Mouse (Mus musculus) midbrain, embryonic 11.5 days (tissue): ENCODE data around the gene Col1a2. TPM values are rescaled to one million over a fixed set of nuclear protein-coding genes. Genes with fewer than 3 reads are reported as not detected.

Source experiments
- ATAC-seq: fragments of 200-750 bp; cut with Nextera tagmentation; 2 replicates; pipeline ENCODE4 v1.8.0; 2017; ENCODE audit warnings: moderate TSS enrichment, moderate library complexity; ENCODE audit not compliant: low FRiP score
- DNase-seq: peaks from one replicate; pipeline ENCODE4 v3.0.0; 2015; ENCODE audit warnings: low spot score; ENCODE audit errors: missing footprints
- H3K27ac ChIP-seq: fragments of 300-500 bp; sonication (generic); 2 replicates; pipeline ENCODE4 v1.5.1; 2014; ENCODE audit warnings: low read depth, low read length
- H3K27me3 ChIP-seq: fragments of 300-500 bp; sonication (generic); 2 replicates; pipeline ENCODE4 v1.6.1; 2014; ENCODE audit warnings: mild to moderate bottlenecking, low read length, moderate library complexity, mixed read lengths; ENCODE audit not compliant: control insufficient read depth, insufficient read depth
- H3K36me3 ChIP-seq: fragments of 300-500 bp; sonication (generic); 2 replicates; pipeline ENCODE4 v1.6.1; 2014; ENCODE audit warnings: mild to moderate bottlenecking, low read length, moderate library complexity, mixed read lengths; ENCODE audit not compliant: control insufficient read depth, insufficient read depth
- H3K4me1 ChIP-seq: fragments of 300-500 bp; sonication (generic); 2 replicates; pipeline ENCODE4 v1.6.1; 2014; ENCODE audit warnings: low read length; ENCODE audit not compliant: control insufficient read depth, insufficient read depth
- H3K4me2 ChIP-seq: fragments of 300-500 bp; sonication (generic); 2 replicates; pipeline ENCODE4 v1.6.1; 2014; ENCODE audit warnings: mild to moderate bottlenecking, moderate library complexity
- H3K4me3 ChIP-seq: fragments of 300-500 bp; sonication (generic); 2 replicates; pipeline ENCODE4 v1.5.1; 2014; ENCODE audit warnings: low read depth, low read length
- H3K9ac ChIP-seq: fragments of 300-500 bp; sonication (generic); 2 replicates; pipeline ENCODE4 v1.6.1; 2014; ENCODE audit warnings: low read length
- H3K9me3 ChIP-seq: fragments of 300-500 bp; sonication (generic); 2 replicates; pipeline ENCODE4 v1.6.1; 2016; ENCODE audit warnings: low read length; ENCODE audit not compliant: control insufficient read depth
- WGBS: fragments of 180-500 bp; shearing (Covaris S2); extraction: QIAGEN DNeasy Blood & Tissue Kit; methylation state at CpG from one replicate; pipeline ENCODE4 v1.1.7; 2014; 5-methylcytosine and 5-hydroxymethylcytosine counted together
- polyA plus RNA-seq: library from polyadenylated mRNA; unstranded; fragments of >200 nt; fragmentation: Nextera tagmentation; extraction: Ambion mirVana; gene quantifications from 2 replicates; pipeline ENCODE4 v1.2.1, GENCODE M21; 2014

The Col1a2 gene
- polyA plus RNA-seq, 1 experiment from 2014 or later: 144 TPM

GRCm38 (mm10) chr6:4488349-4488748 is 16.3 kb upstream of the Col1a2 start:
- Histone ChIP-seq H3K27me3 (no peaks in the 10 kb centered on the region), H3K9me3 (no peaks in the 10 kb centered on the region), H3K4me1 (no peaks in the 10 kb centered on the region; the same call in 1 of the 2 replicates), H3K4me2 (no peak overlapping the region), H3K36me3 (no peaks in the 10 kb centered on the region), H3K4me3 (no peak overlapping the region), H3K9ac (no peak overlapping the region), H3K27ac (no peak overlapping the region)
- ATAC-seq (no peak), DNase-seq (peak; percentile 81)
- 7% methylated on average over 1 of the region's 1 CpGs for WGBS

- no peak for ATAC-seq
- Histone ChIP-seq H3K27me3 (no peaks in the 10 kb centered on the region), H3K9ac (no peak overlapping the region), H3K4me2 (no peak overlapping the region), H3K36me3 (no peaks in the 10 kb centered on the region), H3K9me3 (no peaks in the 10 kb centered on the region), H3K4me3 (no peak overlapping the region), H3K4me1 (no peaks in the 10 kb centered on the region; the same call in 1 of the 2 replicates), H3K27ac (no peak overlapping the region)
- WGBS: 77% methylated on average over 1 of the region's 1 CpGs
- DNase-seq: peak; percentile 75
Measured at GRCm38 (mm10) chr6:4488966-4489365, 15.6 kb upstream of the Col1a2 start.

GRCm38 (mm10) chr6:4489366-4490245 is 15.0 kb upstream of the Col1a2 start:
- WGBS: 53% methylated on average over 6 of the region's 6 CpGs
- H3K9me3 ChIP-seq: no peaks in the 10 kb centered on the region
- no peak overlapping the region for H3K9ac ChIP-seq
- peak; percentile 86 for DNase-seq
- no peak overlapping the region for H3K4me3 ChIP-seq
- no peak overlapping the region for H3K4me2 ChIP-seq
- no peaks in the 10 kb centered on the region for H3K27me3 ChIP-seq
- no peak for ATAC-seq
- no peak overlapping the region for H3K27ac ChIP-seq
- no peaks in the 10 kb centered on the region for H3K36me3 ChIP-seq
- no peaks in the 10 kb centered on the region; the same call in 1 of the 2 replicates for H3K4me1 ChIP-seq

- no peak overlapping the region for H3K27ac ChIP-seq
- no peak for ATAC-seq
- no peak overlapping the region for H3K4me2 ChIP-seq
- no peaks in the 10 kb centered on the region for H3K36me3 ChIP-seq
- H3K9me3 ChIP-seq: no peaks in the 10 kb centered on the region
- H3K4me3 ChIP-seq: no peak overlapping the region
- DNase-seq: no peak
- H3K4me1 ChIP-seq: no peaks in the 10 kb centered on the region; the same call in 1 of the 2 replicates
- no peak overlapping the region for H3K9ac ChIP-seq
- no peaks in the 10 kb centered on the region for H3K27me3 ChIP-seq
- WGBS: 74% methylated on average over 2 of the region's 2 CpGs
Measured at GRCm38 (mm10) chr6:4493666-4494065, 10.9 kb upstream of the Col1a2 start.

GRCm38 (mm10) chr6:4496428-4496827 is 8.2 kb upstream of the Col1a2 start:
- H3K4me2 ChIP-seq: no peak overlapping the region
- no peak overlapping the region for H3K27ac ChIP-seq
- H3K27me3 ChIP-seq: no peaks in the 10 kb centered on the region
- H3K9ac ChIP-seq: no peak overlapping the region
- H3K36me3 ChIP-seq: no peaks in the 10 kb centered on the region
- DNase-seq: no peak
- no peak for ATAC-seq
- no peaks in the 10 kb centered on the region for H3K4me1 ChIP-seq
- no peak overlapping the region for H3K4me3 ChIP-seq
- H3K9me3 ChIP-seq: no peaks in the 10 kb centered on the region
- WGBS: 89% methylated on average over 1 of the region's 1 CpGs

- WGBS: 5% methylated on average over 1 of the region's 1 CpGs
- no peak overlapping the region for H3K27ac ChIP-seq
- no peak for ATAC-seq
- peaks cover 5% of the 10 kb centered on the region; the same call in 1 of the 2 replicates for H3K27me3 ChIP-seq
- no peaks in the 10 kb centered on the region for H3K9me3 ChIP-seq
- no peak overlapping the region for H3K9ac ChIP-seq
- peaks cover 11% of the 10 kb centered on the region for H3K4me1 ChIP-seq
- H3K4me3 ChIP-seq: no peak overlapping the region
- no peaks in the 10 kb centered on the region for H3K36me3 ChIP-seq
- no peak for DNase-seq
- no peak overlapping the region for H3K4me2 ChIP-seq
Measured at GRCm38 (mm10) chr6:4503106-4503505, 1.5 kb upstream of the Col1a2 start.

- Histone ChIP-seq H3K27ac (no peak overlapping the region), H3K27me3 (peaks cover 5% of the 10 kb centered on the region; the same call in 1 of the 2 replicates), H3K4me1 (peaks cover 11% of the 10 kb centered on the region), H3K36me3 (no peaks in the 10 kb centered on the region), H3K4me2 (peak overlapping the region; percentile 84), H3K9ac (peak overlapping the region; percentile 52), H3K9me3 (no peaks in the 10 kb centered on the region), H3K4me3 (peak overlapping the region; percentile 36)
- WGBS: under 1% methylated on average over 31 of the region's 31 CpGs
- ATAC-seq: peak; percentile 83
- peak; percentile 92 for DNase-seq
Measured at GRCm38 (mm10) chr6:4505158-4505997, 764 bp downstream of the Col1a2 start.

- H3K4me3 ChIP-seq: peak overlapping the region; percentile 36
- DNase-seq: peak; percentile 89
- no peaks in the 10 kb centered on the region for H3K9me3 ChIP-seq
- H3K36me3 ChIP-seq: no peaks in the 10 kb centered on the region
- peak overlapping the region; percentile 84; the same call in 1 of the 2 replicates for H3K4me2 ChIP-seq
- H3K27me3 ChIP-seq: peaks cover 5% of the 10 kb centered on the region; the same call in 1 of the 2 replicates
- H3K27ac ChIP-seq: no peak overlapping the region
- 2% methylated on average over 11 of the region's 11 CpGs for WGBS
- H3K4me1 ChIP-seq: peaks cover 11% of the 10 kb centered on the region
- peak overlapping the region; percentile 24; the same call in 1 of the 2 replicates for H3K9ac ChIP-seq
- ATAC-seq: peak; percentile 25; the same call in 1 of the 2 replicates
Measured at GRCm38 (mm10) chr6:4506106-4506505, 1.5 kb downstream of the Col1a2 start.
